Mouse (Mus musculus) E14TG2a.4 (cell line): Measurements from ENCODE around the gene Slc16a6.

Source experiments
- H3K27me3 ChIP-seq: 2 replicates; pipeline ENCODE4 v1.6.1; 2014; ENCODE audit warnings: low read length, control low read depth; ENCODE audit not compliant: insufficient read depth
- H3K36me3 ChIP-seq: 2 replicates; pipeline ENCODE4 v1.6.1; 2014; ENCODE audit warnings: low read length, control low read depth; ENCODE audit not compliant: insufficient read depth
- H3K4me1 ChIP-seq: replicated peaks from 2 replicates; pipeline ENCODE4 v1.6.1; 2014; ENCODE audit warnings: low read depth, low read length, control low read depth
- H3K4me3 ChIP-seq: replicated peaks from 2 replicates; pipeline ENCODE4 v1.5.1; 2014; ENCODE audit warnings: mild to moderate bottlenecking, low read length
- H3K9me3 ChIP-seq: 2 replicates; pipeline ENCODE4 v1.6.1; 2014; ENCODE audit warnings: low read length, control low read depth
- CTCF ChIP-seq: conservative IDR thresholded peaks from 2 replicates; pipeline ENCODE4 v1.5.1; 2014; ENCODE audit warnings: low read length
- NANOG ChIP-seq: IDR thresholded peaks from 2 replicates; pipeline ENCODE4 v1.6.1; 2014; ENCODE audit warnings: borderline replicate concordance, low read length, mixed read lengths
- POU5F1 ChIP-seq: IDR thresholded peaks from 2 replicates; pipeline ENCODE4 v1.6.1; 2014; ENCODE audit warnings: low read length, borderline replicate concordance

Gene Slc16a6

GRCm38 (mm10) chr11:109473171-109474085 lies at the start of gene Slc16a6, which contains the start of gene Arsg:
Slc16a6 (minus strand) TSS chr11:109473598.
Arsg (plus strand) TSS chr11:109473374.
- no peak for TF ChIP-seq POU5F1
- no peak for TF ChIP-seq CTCF
- TF ChIP-seq NANOG: no peak

GRCm38 (mm10) chr11:109520958-109521357 lies 47.6 kb upstream of the Slc16a6 start:
- no peaks in the 10 kb centered on the region for H3K9me3 ChIP-seq
- 0 out of 2 replicates have a peak, but pooled peaks cover 4% of the 10 kb centered on the region for H3K27me3 ChIP-seq

More at GRCm38 (mm10) chr11:109473171-109474085, at the start of gene Slc16a6, which contains the start of gene Arsg:
- peaks cover 74% of the 10 kb centered on the region for H3K4me1 ChIP-seq
- peaks cover 14% of the 10 kb centered on the region; the same call in 1 of the 2 replicates for H3K36me3 ChIP-seq
- peaks cover 21% of the 10 kb centered on the region for H3K27me3 ChIP-seq
- H3K4me3 ChIP-seq: peak within 1 kb of the TSS; percentile 86
- no peaks in the 10 kb centered on the region for H3K9me3 ChIP-seq

GRCm38 (mm10) chr11:109517816-109518215 lies 44.4 kb upstream of the Slc16a6 start:
- H3K4me1 ChIP-seq: peaks cover 12% of the 10 kb centered on the region
- H3K27me3 ChIP-seq: 0 out of 2 replicates have a peak, but pooled peaks cover 4% of the 10 kb centered on the region
- no peaks in the 10 kb centered on the region for H3K36me3 ChIP-seq
- no peaks in the 10 kb centered on the region for H3K9me3 ChIP-seq
- no peak overlapping the region for H3K4me3 ChIP-seq
- no peak for TF ChIP-seq POU5F1
- TF ChIP-seq CTCF: no peak
- no peak for TF ChIP-seq NANOG

More at GRCm38 (mm10) chr11:109520958-109521357, 47.6 kb upstream of the Slc16a6 start:
- no peak for TF ChIP-seq NANOG
- TF ChIP-seq POU5F1: no peak
- TF ChIP-seq CTCF: no peak
- no peaks in the 10 kb centered on the region for H3K36me3 ChIP-seq
- H3K4me3 ChIP-seq: no peak overlapping the region
- peaks cover 8% of the 10 kb centered on the region for H3K4me1 ChIP-seq

- TF ChIP-seq NANOG (no peak), CTCF (no peak), POU5F1 (no peak)
- H3K9me3 ChIP-seq: no peaks in the 10 kb centered on the region
- H3K4me1 ChIP-seq: peaks cover 12% of the 10 kb centered on the region
- H3K4me3 ChIP-seq: no peak overlapping the region
- no peaks in the 10 kb centered on the region for H3K36me3 ChIP-seq
- 0 out of 2 replicates have a peak, but pooled peaks cover 4% of the 10 kb centered on the region for H3K27me3 ChIP-seq
Measured at GRCm38 (mm10) chr11:109517330-109517729, 43.9 kb upstream of the Slc16a6 start.

GRCm38 (mm10) chr11:109514064-109514612 lies 40.7 kb upstream of the Slc16a6 start:
- no peak overlapping the region for H3K4me3 ChIP-seq
- H3K27me3 ChIP-seq: 0 out of 2 replicates have a peak, but pooled peaks cover 4% of the 10 kb centered on the region
- H3K36me3 ChIP-seq: no peaks in the 10 kb centered on the region
- H3K9me3 ChIP-seq: no peaks in the 10 kb centered on the region
- H3K4me1 ChIP-seq: peaks cover 4% of the 10 kb centered on the region
- no peak for TF ChIP-seq POU5F1
- no peak for TF ChIP-seq NANOG
- TF ChIP-seq CTCF: no peak

GRCm38 (mm10) chr11:109512995-109513675 lies 39.7 kb upstream of the Slc16a6 start:
- Histone ChIP-seq H3K4me3 (no peak overlapping the region), H3K36me3 (no peaks in the 10 kb centered on the region), H3K4me1 (peaks cover 4% of the 10 kb centered on the region), H3K27me3 (0 out of 2 replicates have a peak, but pooled peaks cover 4% of the 10 kb centered on the region), H3K9me3 (no peaks in the 10 kb centered on the region)
- no peak for TF ChIP-seq NANOG
- TF ChIP-seq CTCF: no peak
- no peak for TF ChIP-seq POU5F1

- peaks cover 3% of the 10 kb centered on the region; the same call in 1 of the 2 replicates for H3K27me3 ChIP-seq
- peaks cover 10% of the 10 kb centered on the region for H3K4me1 ChIP-seq
- H3K36me3 ChIP-seq: no peaks in the 10 kb centered on the region
- no peak overlapping the region for H3K4me3 ChIP-seq
- TF ChIP-seq POU5F1: no peak
- no peak for TF ChIP-seq NANOG
- TF ChIP-seq CTCF: no peak
- H3K9me3 ChIP-seq: no peaks in the 10 kb centered on the region
Measured at GRCm38 (mm10) chr11:109507068-109507467, 33.7 kb upstream of the Slc16a6 start.
